Mouse (Mus musculus) E14TG2a.4 (cell line): ENCODE measurements around the gene P4ha1.
"Not testable (repeated sequence)": the region's sequence is repeated elsewhere in the genome, so short reads cannot be mapped to it uniquely, and the experiment has no call there.

ENCODE experiments used
- H3K27me3 ChIP-seq: 2 replicates; pipeline ENCODE4 v1.6.1; 2014; ENCODE audit warnings: low read length, control low read depth; ENCODE audit not compliant: insufficient read depth
- H3K36me3 ChIP-seq: 2 replicates; pipeline ENCODE4 v1.6.1; 2014; ENCODE audit warnings: low read length, control low read depth; ENCODE audit not compliant: insufficient read depth
- H3K4me1 ChIP-seq: replicated peaks from 2 replicates; pipeline ENCODE4 v1.6.1; 2014; ENCODE audit warnings: low read depth, low read length, control low read depth
- H3K4me3 ChIP-seq: replicated peaks from 2 replicates; pipeline ENCODE4 v1.5.1; 2014; ENCODE audit warnings: mild to moderate bottlenecking, low read length
- H3K9me3 ChIP-seq: 2 replicates; pipeline ENCODE4 v1.6.1; 2014; ENCODE audit warnings: low read length, control low read depth
- CTCF ChIP-seq: conservative IDR thresholded peaks from 2 replicates; pipeline ENCODE4 v1.5.1; 2014; ENCODE audit warnings: low read length
- NANOG ChIP-seq: IDR thresholded peaks from 2 replicates; pipeline ENCODE4 v1.6.1; 2014; ENCODE audit warnings: borderline replicate concordance, low read length, mixed read lengths
- POU5F1 ChIP-seq: IDR thresholded peaks from 2 replicates; pipeline ENCODE4 v1.6.1; 2014; ENCODE audit warnings: low read length, borderline replicate concordance

Gene P4ha1

GRCm38 (mm10) chr10:59368729-59369128 is 45.6 kb downstream of the P4ha1 start:
- Histone ChIP-seq H3K9me3 (no peaks in the 10 kb centered on the region), H3K4me1 (peaks cover 11% of the 10 kb centered on the region), H3K36me3 (peaks cover 100% of the 10 kb centered on the region), H3K27me3 (no peaks in the 10 kb centered on the region), H3K4me3 (no peak overlapping the region)
- TF ChIP-seq NANOG (no peak), POU5F1 (no peak), CTCF (no peak)

DNA sequence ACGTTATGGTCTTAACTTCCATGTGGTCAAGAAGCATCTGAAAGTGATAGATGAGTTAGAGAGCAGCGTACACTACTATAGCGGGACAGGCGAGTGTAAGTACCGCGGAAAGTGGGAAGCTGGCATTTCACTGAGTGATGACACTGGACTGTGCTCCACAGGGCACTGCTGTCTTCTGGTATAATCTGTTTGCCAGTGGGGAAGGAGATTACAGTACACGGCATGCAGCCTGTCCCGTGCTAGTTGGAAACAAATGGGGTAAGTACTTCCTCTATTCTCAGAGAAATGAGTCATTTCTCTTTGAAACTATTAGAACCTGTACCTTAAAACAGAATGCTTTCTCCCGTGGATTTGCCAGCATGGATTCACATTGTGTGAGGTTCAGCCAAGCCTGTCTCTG is 46.3 kb downstream of the P4ha1 start:
- Histone ChIP-seq H3K36me3 (peaks cover 100% of the 10 kb centered on the region), H3K4me3 (no peak overlapping the region), H3K4me1 (peaks cover 11% of the 10 kb centered on the region), H3K27me3 (no peaks in the 10 kb centered on the region), H3K9me3 (no peaks in the 10 kb centered on the region)
- no peak for TF ChIP-seq CTCF
- TF ChIP-seq NANOG, result no peak
- TF ChIP-seq POU5F1, result no peak

DNA sequence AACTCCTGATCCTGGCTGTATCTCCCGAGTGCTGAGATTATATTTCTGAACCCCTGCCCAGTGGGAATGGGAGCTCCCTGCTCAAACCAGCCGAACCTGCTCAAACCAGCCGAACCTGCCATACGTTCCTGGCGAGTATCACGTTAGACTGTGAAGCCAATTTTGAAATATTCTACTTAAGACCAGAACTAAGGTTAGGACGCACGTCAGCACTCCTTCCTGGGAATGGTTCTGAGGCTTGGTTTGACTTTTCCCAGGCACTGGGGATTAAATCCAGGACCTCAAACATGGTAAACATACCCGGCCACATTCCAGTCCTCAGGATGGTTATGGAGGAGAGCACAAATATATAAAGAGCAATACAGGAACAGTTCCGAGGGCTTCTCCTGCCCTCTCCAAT is 54.8 kb downstream of the P4ha1 start:
- Histone ChIP-seq H3K4me3 (no peak overlapping the region), H3K9me3 (no peaks in the 10 kb centered on the region), H3K4me1 (peaks cover 20% of the 10 kb centered on the region), H3K27me3 (no peaks in the 10 kb centered on the region), H3K36me3 (peaks cover 30% of the 10 kb centered on the region)
- no peak for TF ChIP-seq POU5F1
- TF ChIP-seq NANOG, result no peak
- TF ChIP-seq CTCF, result no peak

DNA sequence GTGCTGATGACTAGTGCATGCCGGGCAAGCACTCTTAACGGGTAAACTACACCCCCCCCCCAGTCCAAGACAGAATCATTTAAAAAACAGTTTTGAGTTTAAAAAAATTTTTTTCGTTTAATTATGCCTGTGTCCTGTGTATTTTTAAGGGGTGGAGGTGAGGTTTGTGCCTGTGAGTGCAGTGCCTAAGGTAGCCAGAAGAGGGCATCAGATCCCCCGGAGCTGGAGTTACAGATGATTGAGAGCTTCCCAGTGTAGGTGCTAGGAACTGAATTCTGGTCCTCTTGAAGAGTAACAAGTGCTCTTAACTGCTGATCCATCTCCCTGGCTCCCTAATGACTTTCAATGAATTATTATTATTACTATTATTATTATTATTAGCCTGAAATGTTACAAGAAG is 55.6 kb downstream of the P4ha1 start:
- peaks cover 21% of the 10 kb centered on the region for H3K36me3 ChIP-seq
- H3K27me3 ChIP-seq, result no peaks in the 10 kb centered on the region
- TF ChIP-seq POU5F1 (no peak), CTCF (peak; percentile 73)
- H3K4me3 ChIP-seq, result no peak overlapping the region
- peaks cover 20% of the 10 kb centered on the region for H3K4me1 ChIP-seq
- no peaks in the 10 kb centered on the region for H3K9me3 ChIP-seq

- H3K9me3 ChIP-seq, result no peaks in the 10 kb centered on the region
- peaks cover 20% of the 10 kb centered on the region for H3K4me1 ChIP-seq
- peaks cover 9% of the 10 kb centered on the region; the same call in 1 of the 2 replicates for H3K36me3 ChIP-seq
- TF ChIP-seq POU5F1 (no peak), CTCF (no peak), NANOG (no peak)
- no peaks in the 10 kb centered on the region for H3K27me3 ChIP-seq
- H3K4me3 ChIP-seq, result no peak overlapping the region
Observed at GRCm38 (mm10) chr10:59379927-59380326, 56.8 kb downstream of the P4ha1 start.

GRCm38 (mm10) chr10:59380411-59380821 is 57.3 kb downstream of the P4ha1 start:
- Histone ChIP-seq H3K4me1 (peaks cover 20% of the 10 kb centered on the region), H3K9me3 (no peaks in the 10 kb centered on the region), H3K27me3 (no peaks in the 10 kb centered on the region), H3K4me3 (peak overlapping the region; percentile 39; the same call in 1 of the 2 replicates), H3K36me3 (peaks cover 5% of the 10 kb centered on the region; the same call in 1 of the 2 replicates)
- no peak for TF ChIP-seq CTCF
- no peak for TF ChIP-seq NANOG
- no peak for TF ChIP-seq POU5F1

DNA sequence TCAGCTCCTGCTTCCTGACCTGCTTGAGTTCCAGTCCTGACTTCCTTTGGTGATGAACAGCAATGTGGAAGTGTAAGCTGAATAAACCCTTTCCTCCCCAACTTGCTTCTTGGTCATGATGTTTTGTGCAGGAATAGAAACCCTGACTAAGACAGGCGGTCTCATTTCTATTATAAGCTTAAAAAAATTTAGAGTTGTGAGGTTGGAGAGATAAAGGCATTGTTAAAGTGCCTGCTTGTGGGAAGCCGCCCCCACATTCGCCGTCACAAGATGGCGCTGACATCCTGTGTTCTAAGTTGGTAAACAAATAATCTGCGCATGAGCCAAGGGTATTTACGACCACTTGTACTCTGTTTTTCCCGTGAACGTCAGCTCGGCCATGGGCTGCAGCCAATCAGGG is 58.5 kb downstream of the P4ha1 start:
- not testable (repeated sequence) for H3K27me3 ChIP-seq, H3K4me3 ChIP-seq, H3K36me3 ChIP-seq, H3K9me3 ChIP-seq
- H3K4me1 ChIP-seq, result peaks cover 20% of the 10 kb centered on the region

- no peak overlapping the region for H3K4me3 ChIP-seq
- H3K27me3 ChIP-seq, result no peaks in the 10 kb centered on the region
- no peak for TF ChIP-seq POU5F1
- TF ChIP-seq NANOG, result no peak
- TF ChIP-seq CTCF, result no peak
- no peaks in the 10 kb centered on the region for H3K36me3 ChIP-seq
- peaks cover 12% of the 10 kb centered on the region for H3K9me3 ChIP-seq
- H3K4me1 ChIP-seq, result no peaks in the 10 kb centered on the region
Observed at GRCm38 (mm10) chr10:59386951-59387350, 63.9 kb downstream of the P4ha1 start.

GRCm38 (mm10) chr10:59389652-59390051 is 66.6 kb downstream of the P4ha1 start:
- Histone ChIP-seq H3K9me3 (peaks cover 12% of the 10 kb centered on the region), H3K36me3 (no peaks in the 10 kb centered on the region), H3K4me1 (no peaks in the 10 kb centered on the region), H3K4me3 (no peak overlapping the region), H3K27me3 (peaks cover 6% of the 10 kb centered on the region)
- TF ChIP-seq NANOG, result no peak
- no peak for TF ChIP-seq CTCF
- no peak for TF ChIP-seq POU5F1
